Mouse (Mus musculus) layer of hippocampus, postnatal 10 days (tissue): ENCODE data around the gene Vapa. TPM values are rescaled to one million over a fixed set of nuclear protein-coding genes. Genes with fewer than 3 reads are reported as not detected.

Experiments
- total RNA-seq, 2 experiments: library from RNA; stranded (reverse); gene quantifications; 2 replicates each; pipeline ENCODE4 v1.2.3; 2021

Vapa gene
- total RNA-seq, 2 experiments from 2014 or later: 153 to 164 TPM

Other genes starting within 250 kb of the Vapa start
- gene Tmem232, start 72.8 kb downstream of the Vapa start, total RNA-seq: 1 to 10 TPM; 1.1 to 1.3 TPM
- under 1 TPM; 0.18 to 0.32 TPM for gene Txndc2, start 28.6 kb upstream of the Vapa start, total RNA-seq
- gene Rab31, start 159.2 kb upstream of the Vapa start, total RNA-seq: 10 to 100 TPM; 58.2 to 58.4 TPM
- gene Ppp4r1, start 169.0 kb upstream of the Vapa start, total RNA-seq: 10 to 100 TPM; 45.5 to 58.6 TPM